Mouse (Mus musculus): ENCODE measurements around the gene Per1. TPM values are rescaled to one million over a fixed set of nuclear protein-coding genes. Genes with fewer than 3 reads are reported as not detected.

Gene Per1
- total and polyA plus RNA-seq, 2 experiments from 2014 or later = 15.4 to 28.5 TPM

GRCm38 (mm10) chr11:69050748-69051147, 44.3 kb upstream of the Per1 start:
- DNase-seq (ENCODE audit: low spot score) = no peak
- no peaks in the 10 kb centered on the region for H3K36me3 ChIP-seq (ENCODE audit: insufficient read depth, low read length)
- no peaks in the 10 kb centered on the region for H3K4me1 ChIP-seq (ENCODE audit: insufficient read depth, low read length)
- no peak for ATAC-seq (ENCODE audit: low FRiP score)
- no peak overlapping the region for H3K9ac ChIP-seq (replicated peaks; ENCODE audit: low read length, poor library complexity, severe bottlenecking)
- no peaks in the 10 kb centered on the region for H3K9me3 ChIP-seq (ENCODE audit: low read length)
- H3K27ac ChIP-seq (ENCODE audit: low read depth, low read length) = no peak overlapping the region
- TF ChIP-seq CTCF (IDR thresholded peaks at IDR 0.05) = no peak
- no peak overlapping the region for H3K4me3 ChIP-seq (ENCODE audit: low read depth, low read length)
- no peak overlapping the region for H3K4me2 ChIP-seq (ENCODE audit: low read depth, low read length, poor library complexity, severe bottlenecking)
- H3K27me3 ChIP-seq (ENCODE audit: insufficient read depth, low read length) = no peaks in the 10 kb centered on the region
- WGBS = 89% methylated on average over 8 of the region's 8 CpGs

DNA sequence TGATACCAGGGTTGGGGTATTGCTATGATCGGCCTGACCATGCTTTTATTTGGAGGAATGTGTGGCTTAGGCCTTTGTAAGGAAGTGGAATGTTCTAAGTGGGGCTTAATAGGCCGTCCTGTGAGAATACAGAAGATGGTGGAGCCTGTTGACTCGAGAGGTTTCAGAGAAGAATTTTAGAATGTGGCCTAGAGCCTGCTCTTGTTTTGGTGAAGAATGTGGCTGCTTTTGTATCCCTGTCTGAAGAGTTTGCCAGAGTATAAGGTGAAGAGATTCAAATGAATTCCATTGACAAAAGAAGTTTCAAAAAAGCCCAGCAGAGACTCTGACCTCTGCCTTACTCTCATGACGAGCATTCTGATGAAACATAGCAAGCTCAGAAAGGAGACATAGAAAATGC, 43.2 kb upstream of the Per1 start:
- no peak for DNase-seq (ENCODE audit: low spot score)
- H3K9me3 ChIP-seq (ENCODE audit: low read length) = no peaks in the 10 kb centered on the region
- no peaks in the 10 kb centered on the region for H3K27me3 ChIP-seq (ENCODE audit: insufficient read depth, low read length)
- TF ChIP-seq CTCF (IDR thresholded peaks at IDR 0.05) = no peak
- no peaks in the 10 kb centered on the region for H3K4me1 ChIP-seq (ENCODE audit: insufficient read depth, low read length)
- 61% methylated on average over 4 of the region's 4 CpGs for WGBS
- H3K27ac ChIP-seq (ENCODE audit: low read depth, low read length) = no peak overlapping the region
- H3K4me2 ChIP-seq (ENCODE audit: low read depth, low read length, poor library complexity, severe bottlenecking) = no peak overlapping the region
- no peak overlapping the region for H3K4me3 ChIP-seq (ENCODE audit: low read depth, low read length)
- ATAC-seq (ENCODE audit: low FRiP score) = no peak
- no peaks in the 10 kb centered on the region for H3K36me3 ChIP-seq (ENCODE audit: insufficient read depth, low read length)
- H3K9ac ChIP-seq (replicated peaks; ENCODE audit: low read length, poor library complexity, severe bottlenecking) = no peak overlapping the region

DNA sequence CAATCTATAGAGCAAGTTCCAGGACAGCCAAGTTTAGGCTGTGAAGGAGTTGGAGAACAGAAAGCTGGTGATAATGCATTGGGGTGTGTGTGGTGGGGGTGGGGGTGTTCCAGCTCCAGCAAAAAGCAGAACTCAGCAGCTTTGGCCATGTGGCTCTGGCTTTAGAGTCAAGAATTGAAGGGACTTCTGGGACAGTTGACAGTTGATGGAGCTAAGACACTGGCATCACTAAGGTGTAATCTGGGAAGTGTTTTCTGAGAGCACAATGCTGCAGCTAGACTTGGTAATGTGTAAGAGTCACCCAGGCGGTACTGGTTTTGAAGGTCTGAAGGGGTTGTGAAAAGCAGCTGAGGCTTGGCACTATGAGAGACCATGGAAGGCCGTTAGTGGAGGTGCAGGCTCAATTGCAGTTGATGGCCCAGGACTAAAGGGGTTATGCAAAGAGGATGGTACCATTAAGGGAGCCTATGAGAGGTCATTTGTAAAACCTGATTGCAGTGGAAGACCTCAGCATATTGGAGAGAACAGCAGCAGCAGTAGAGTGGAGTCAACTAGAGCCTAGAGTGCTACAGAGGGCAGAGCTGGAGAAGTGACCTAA, 42.1 kb upstream of the Per1 start:
- Histone ChIP-seq H3K4me2 (ENCODE audit: low read depth, low read length, poor library complexity, severe bottlenecking) (no peak overlapping the region), H3K36me3 (ENCODE audit: insufficient read depth, low read length) (no peaks in the 10 kb centered on the region), H3K27me3 (ENCODE audit: insufficient read depth, low read length) (no peaks in the 10 kb centered on the region), H3K27ac (ENCODE audit: low read depth, low read length) (no peak overlapping the region), H3K9ac (replicated peaks; ENCODE audit: low read length, poor library complexity, severe bottlenecking) (no peak overlapping the region), H3K4me1 (ENCODE audit: insufficient read depth, low read length) (no peaks in the 10 kb centered on the region), H3K9me3 (ENCODE audit: low read length) (no peaks in the 10 kb centered on the region), H3K4me3 (ENCODE audit: low read depth, low read length) (no peak overlapping the region)
- 92% methylated on average over 2 of the region's 2 CpGs for WGBS
- no peak for TF ChIP-seq CTCF (IDR thresholded peaks at IDR 0.05)
- DNase-seq (ENCODE audit: low spot score) = no peak
- no peak for ATAC-seq (ENCODE audit: low FRiP score)

- no peak for ATAC-seq (ENCODE audit: low FRiP score)
- no peak overlapping the region for H3K4me3 ChIP-seq (ENCODE audit: low read depth, low read length)
- 75% methylated on average over 3 of the region's 3 CpGs for whole genome bisulfite sequencing
- no peaks in the 10 kb centered on the region for H3K36me3 ChIP-seq (ENCODE audit: insufficient read depth, low read length)
- no peak overlapping the region for H3K27ac ChIP-seq (ENCODE audit: low read depth, low read length)
- H3K4me2 ChIP-seq (ENCODE audit: low read depth, low read length, poor library complexity, severe bottlenecking) = no peak overlapping the region
- no peak for TF ChIP-seq CTCF (IDR thresholded peaks at IDR 0.05)
- H3K4me1 ChIP-seq (ENCODE audit: insufficient read depth, low read length) = no peaks in the 10 kb centered on the region
- H3K9me3 ChIP-seq (ENCODE audit: low read length) = no peaks in the 10 kb centered on the region
- no peaks in the 10 kb centered on the region for H3K27me3 ChIP-seq (ENCODE audit: insufficient read depth, low read length)
- no peak overlapping the region for H3K9ac ChIP-seq (replicated peaks; ENCODE audit: low read length, poor library complexity, severe bottlenecking)
- DNase-seq (ENCODE audit: low spot score) = no peak
These were observed 41.2 kb upstream of the Per1 start for GRCm38 (mm10) chr11:69053848-69054247.

- TF ChIP-seq CTCF (IDR thresholded peaks at IDR 0.05) = no peak
- Histone ChIP-seq H3K9me3 (ENCODE audit: low read length) (no peaks in the 10 kb centered on the region), H3K9ac (replicated peaks; ENCODE audit: low read length, poor library complexity, severe bottlenecking) (peak overlapping the region; percentile 50), H3K4me2 (ENCODE audit: low read depth, low read length, poor library complexity, severe bottlenecking) (peak overlapping the region; percentile 74), H3K27ac (ENCODE audit: low read depth, low read length) (peak overlapping the region; percentile 92; the same call in 1 of the 2 replicates), H3K36me3 (ENCODE audit: insufficient read depth, low read length) (no peaks in the 10 kb centered on the region), H3K4me1 (ENCODE audit: insufficient read depth, low read length) (peaks cover 10% of the 10 kb centered on the region), H3K4me3 (ENCODE audit: low read depth, low read length) (peak overlapping the region; percentile 90), H3K27me3 (ENCODE audit: insufficient read depth, low read length) (no peaks in the 10 kb centered on the region)
- DNase-seq (ENCODE audit: low spot score) (no peak), ATAC-seq (ENCODE audit: low FRiP score) (no peak)
- 70% methylated on average over 2 of the region's 2 CpGs for WGBS
These were observed 36.8 kb upstream of the Per1 start for GRCm38 (mm10) chr11:69058265-69058664.

DNA sequence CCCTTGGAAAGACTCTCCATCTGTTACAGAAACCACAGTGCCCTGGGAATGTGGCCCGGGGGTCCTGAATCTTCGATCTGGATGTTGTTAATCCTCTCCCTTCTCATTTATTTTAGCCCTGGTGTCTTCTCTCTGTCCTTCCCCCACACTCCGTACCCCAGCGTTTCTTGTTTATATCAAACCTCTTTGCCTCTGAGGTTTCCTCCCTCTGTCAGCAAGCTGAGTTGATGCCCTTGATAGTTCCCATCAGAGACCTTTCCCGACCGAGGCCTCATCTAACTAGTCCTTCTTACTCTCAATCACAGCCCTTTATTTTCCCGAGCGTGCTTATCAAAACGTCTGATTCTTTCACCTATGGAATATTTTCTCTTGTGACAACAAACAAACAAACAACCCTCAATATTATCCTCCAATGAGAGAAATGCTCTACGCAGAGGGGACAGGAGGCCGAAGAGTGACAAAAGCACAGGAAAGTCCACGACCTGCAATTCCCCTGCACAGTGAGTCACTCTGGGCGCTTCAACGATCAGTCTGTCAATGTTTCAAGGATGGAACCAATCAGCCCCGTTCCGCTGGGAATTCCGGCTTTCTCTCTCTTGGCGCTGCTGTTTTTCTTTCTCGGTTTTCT, 36.2 kb upstream of the Per1 start:
- DNase-seq (ENCODE audit: low spot score) = no peak
- peak overlapping the region; percentile 92 for H3K27ac ChIP-seq (ENCODE audit: low read depth, low read length)
- peak overlapping the region; percentile 90 for H3K4me3 ChIP-seq (ENCODE audit: low read depth, low read length)
- H3K9me3 ChIP-seq (ENCODE audit: low read length) = no peaks in the 10 kb centered on the region
- H3K4me2 ChIP-seq (ENCODE audit: low read depth, low read length, poor library complexity, severe bottlenecking) = peak overlapping the region; percentile 74
- whole genome bisulfite sequencing = under 1% methylated on average over 19 of the region's 19 CpGs
- no peak for ATAC-seq (ENCODE audit: low FRiP score)
- H3K4me1 ChIP-seq (ENCODE audit: insufficient read depth, low read length) = peaks cover 10% of the 10 kb centered on the region
- H3K27me3 ChIP-seq (ENCODE audit: insufficient read depth, low read length) = no peaks in the 10 kb centered on the region
- TF ChIP-seq CTCF (IDR thresholded peaks at IDR 0.05) = no peak
- peak overlapping the region; percentile 50 for H3K9ac ChIP-seq (replicated peaks; ENCODE audit: low read length, poor library complexity, severe bottlenecking)
- H3K36me3 ChIP-seq (ENCODE audit: insufficient read depth, low read length) = no peaks in the 10 kb centered on the region
